Mouse (Mus musculus): Measurements from ENCODE around the gene Hs6st2.

Hs6st2 gene

DNA sequence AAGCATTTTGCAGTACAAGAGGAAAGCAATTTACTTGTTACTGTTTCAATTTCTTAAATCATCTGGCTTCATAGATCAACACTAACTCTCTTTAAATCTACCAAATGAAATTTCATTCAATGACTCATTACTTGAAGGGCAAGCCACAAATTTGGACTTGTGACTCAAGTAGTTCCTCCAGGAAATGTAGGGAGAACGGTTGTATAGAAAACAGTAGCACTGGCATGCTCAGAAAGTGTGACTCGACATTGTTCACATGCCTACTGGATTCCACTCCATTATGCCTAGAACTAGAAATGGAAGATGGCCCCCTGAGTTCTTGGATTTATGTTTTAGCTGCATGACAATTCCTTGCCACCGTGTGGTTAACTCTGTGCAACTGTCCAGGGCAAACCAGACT lies 100.0 kb downstream of the Hs6st2 start:
- DNase-seq, result no peak

- DNase-seq, result no peak
Observed at GRCm38 (mm10) chrX:51561880-51562279, 119.8 kb downstream of the Hs6st2 start.

DNA sequence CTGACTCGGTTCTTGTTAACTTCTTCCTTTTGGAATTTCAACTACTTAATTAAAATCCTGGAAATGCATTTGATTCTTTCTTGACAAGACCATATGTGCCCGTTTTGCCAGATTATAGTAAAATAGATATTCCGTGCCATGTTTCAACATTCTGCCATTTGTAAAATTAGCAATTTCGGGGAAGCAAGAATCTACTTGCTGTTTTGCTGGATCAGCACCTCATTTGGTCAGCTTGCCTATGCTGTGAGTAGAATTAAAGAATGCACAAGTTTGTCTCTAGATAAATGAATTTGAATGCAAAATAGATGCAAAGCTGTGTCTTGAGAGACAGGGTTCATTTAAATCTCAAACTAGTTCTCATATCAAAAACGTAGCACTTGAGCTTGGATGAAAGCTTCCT lies 142.0 kb downstream of the Hs6st2 start:
- DNase-seq, result no peak

DNA sequence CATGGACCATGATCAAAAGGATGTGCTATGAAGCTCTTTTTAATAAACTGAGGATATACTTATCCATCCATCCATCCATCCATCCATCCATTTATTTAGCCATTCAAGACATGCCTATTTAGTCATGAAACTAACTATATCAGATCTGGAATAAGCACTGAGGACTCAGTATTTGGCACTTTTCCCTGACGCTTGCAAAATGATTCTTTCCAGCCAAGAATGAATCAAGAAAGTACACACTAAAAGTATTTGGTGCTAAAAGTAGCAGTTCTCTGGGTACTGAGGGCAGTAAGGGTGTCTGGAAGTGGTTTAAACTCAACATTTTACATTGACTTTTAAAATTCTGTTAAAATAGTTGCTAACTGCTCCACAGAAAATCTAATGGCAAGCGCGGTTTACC lies 144.6 kb downstream of the Hs6st2 start:
- DNase-seq, result no peak

DNA sequence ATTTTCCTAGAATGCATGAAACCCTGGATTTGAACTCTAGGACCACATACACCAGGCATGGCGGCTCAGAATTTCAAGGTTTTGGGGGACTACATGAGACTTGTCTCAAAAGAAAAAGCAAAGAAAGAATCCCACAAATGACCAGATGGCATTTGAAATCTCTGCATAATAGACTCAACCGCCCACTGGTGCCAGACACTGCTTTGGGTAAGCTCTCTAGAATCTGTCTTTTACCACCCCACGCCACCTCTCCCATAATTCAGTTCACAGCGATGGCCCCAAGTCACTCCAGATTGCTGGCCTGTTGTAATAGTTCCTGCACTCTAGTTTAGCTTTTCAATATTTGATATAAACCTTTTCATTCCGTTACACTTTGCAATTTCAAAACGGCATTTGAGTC lies 146.4 kb downstream of the Hs6st2 start:
- DNase-seq, result no peak

- DNase-seq, result no peak
Observed at GRCm38 (mm10) chrX:51531136-51531535, 150.5 kb downstream of the Hs6st2 start.

- DNase-seq, result no peak
Observed at GRCm38 (mm10) chrX:51528601-51529000, 153.1 kb downstream of the Hs6st2 start.

- DNase-seq, result no peak
Observed at GRCm38 (mm10) chrX:51514831-51515230, 166.8 kb downstream of the Hs6st2 start.

DNA sequence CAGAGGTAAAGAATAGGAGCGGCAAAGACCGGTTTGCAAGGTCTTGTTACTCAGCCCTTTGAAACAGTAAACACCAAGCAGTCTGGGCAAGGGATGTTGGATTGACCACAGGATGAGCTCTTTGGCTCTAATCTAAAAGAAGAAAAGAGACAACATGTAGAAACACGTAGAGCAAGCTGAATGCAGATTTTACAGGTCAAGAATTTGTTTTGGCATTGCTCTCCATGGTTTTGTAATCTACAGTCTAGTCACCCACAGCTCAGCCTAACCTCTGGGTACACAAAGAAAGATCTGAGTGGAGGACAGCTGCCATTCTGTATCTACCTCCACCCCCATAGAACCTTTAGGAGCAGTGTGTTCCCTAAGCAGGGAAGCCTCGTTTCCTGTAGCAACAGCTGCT lies 175.1 kb downstream of the Hs6st2 start:
- no peak for DNase-seq

DNA sequence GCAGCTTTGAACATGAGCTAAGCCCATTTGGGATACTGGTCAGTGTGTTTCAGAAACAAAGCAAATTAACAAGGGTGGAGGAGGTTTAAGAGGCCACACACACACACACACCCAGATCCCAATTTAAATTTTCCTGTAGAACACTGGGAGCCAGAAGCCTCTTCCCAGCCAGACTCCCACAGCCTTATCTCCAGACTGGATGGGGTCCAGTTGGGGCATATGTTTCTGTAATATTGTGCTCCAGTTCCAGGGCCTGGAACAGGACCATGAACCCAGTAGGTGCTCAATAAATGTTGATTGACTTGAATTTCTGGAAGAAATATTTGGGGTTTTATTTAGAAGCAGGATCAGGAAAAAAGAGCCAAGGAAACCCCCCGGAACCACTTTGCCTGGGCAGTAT lies 176.0 kb downstream of the Hs6st2 start:
- no peak for DNase-seq

DNA sequence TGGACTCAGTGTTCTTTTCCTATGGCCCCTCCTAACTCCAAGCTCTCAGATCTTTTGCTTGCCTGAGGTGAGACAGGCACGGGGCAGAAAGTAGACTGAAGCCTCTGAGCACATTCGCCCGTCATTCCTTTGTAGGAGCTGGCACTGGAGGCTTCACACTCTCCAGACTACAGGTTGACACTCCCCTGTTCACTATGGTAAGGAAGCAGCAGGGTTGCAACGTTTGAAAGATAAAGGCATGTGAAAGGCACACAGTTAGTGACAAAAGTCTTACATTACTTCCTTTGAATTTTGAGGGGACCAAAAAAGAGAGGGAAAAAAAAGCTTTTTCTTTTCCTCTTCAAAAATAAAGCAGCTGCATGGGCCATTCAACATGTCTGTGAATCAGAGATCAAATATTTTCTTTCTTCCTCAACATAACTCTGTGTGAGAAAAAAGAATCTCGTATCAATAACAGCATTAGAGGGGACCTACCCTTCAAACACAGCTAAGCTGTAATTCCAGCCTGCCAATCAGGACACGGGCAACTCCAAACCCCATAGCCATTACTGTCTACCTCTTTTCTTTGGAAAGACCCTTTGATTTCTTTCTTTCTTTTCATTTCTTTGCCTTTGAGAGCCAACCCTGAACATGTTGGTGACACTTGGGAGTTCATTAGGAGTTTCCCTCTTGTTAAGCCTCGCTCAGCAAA lies 177.7 kb downstream of the Hs6st2 start:
- DNase-seq, result no peak

GRCm38 (mm10) chrX:51497831-51498230 lies 183.8 kb downstream of the Hs6st2 start:
- DNase-seq, result no peak

DNA sequence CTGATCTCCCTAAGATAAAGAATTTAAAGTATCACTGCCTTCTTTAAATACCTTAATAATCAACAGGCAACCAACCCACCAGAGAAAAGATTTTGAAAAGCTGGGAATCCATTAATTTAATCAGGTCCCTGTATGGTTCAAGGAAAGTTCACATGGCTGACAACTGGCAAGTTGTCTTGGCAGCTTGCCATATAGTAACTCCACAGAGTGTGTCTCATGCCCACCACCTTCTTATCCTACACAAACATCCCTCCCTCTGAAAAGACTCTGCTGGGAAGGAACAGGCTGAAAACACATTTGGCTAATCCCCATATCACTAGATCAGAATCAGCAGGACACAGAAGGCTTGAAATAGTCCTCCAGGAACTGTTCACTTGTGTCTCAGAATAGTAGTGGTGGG lies 193.3 kb downstream of the Hs6st2 start:
- DNase-seq, result no peak

- no peak for DNase-seq
Observed at GRCm38 (mm10) chrX:51469411-51469810, 212.2 kb downstream of the Hs6st2 start.

DNA sequence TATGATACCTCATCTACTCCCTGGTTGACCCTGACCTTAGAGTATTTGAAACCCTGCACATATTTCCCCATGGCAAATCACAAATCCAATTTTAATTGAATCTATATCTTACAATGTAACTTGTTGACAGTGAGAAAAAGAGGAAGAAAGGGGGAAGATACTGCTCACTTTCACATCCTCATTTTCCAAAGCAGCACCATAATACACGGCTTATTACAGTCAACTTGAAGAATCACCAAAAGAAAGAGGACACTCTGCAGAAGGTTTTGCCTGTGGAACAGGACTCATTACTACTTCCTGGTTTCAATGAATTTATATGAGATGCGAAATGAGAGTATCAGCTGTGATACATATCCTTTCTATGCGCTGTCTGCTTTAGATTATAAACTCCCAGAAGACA lies 220.2 kb downstream of the Hs6st2 start:
- DNase-seq, result no peak

DNA sequence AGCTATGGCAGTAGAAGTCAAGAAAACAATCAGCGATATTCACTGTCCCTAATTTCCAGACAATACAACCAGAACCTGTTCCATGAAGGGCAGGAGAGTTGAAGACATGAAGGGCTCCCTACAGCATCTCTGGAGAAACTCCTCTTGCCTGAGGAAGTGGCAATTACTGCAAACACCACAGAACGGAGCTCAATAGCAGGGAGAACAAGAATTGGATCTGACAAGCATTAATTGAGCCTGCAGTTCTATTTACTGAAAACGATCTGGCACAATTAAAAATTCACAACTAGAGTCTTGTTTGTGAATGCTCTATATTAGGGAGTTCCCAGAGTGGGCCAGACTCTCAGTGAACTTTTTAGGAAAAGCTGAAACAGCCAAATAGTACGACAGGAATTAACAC lies 238.3 kb downstream of the Hs6st2 start:
- no peak for DNase-seq

DNA sequence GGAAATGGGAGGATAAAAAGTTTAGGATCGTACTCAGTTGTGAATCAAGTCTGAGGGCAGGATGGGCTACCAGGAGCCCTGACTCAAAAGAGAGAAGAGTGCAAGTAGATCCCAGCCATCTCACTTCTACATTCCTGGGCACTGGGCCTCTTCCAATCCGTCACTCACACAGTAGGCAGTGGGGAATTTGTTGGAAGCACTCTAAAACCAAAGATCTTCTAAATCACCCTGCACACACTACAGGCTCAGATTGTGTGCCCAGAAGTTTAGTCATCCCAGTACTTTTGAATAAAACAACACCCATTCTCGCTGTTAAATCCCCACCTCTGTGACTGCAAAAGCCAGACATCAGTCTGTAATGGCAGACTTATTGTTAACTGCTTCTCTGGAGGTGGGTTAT lies 249.9 kb downstream of the Hs6st2 start:
- no peak for DNase-seq

DNA sequence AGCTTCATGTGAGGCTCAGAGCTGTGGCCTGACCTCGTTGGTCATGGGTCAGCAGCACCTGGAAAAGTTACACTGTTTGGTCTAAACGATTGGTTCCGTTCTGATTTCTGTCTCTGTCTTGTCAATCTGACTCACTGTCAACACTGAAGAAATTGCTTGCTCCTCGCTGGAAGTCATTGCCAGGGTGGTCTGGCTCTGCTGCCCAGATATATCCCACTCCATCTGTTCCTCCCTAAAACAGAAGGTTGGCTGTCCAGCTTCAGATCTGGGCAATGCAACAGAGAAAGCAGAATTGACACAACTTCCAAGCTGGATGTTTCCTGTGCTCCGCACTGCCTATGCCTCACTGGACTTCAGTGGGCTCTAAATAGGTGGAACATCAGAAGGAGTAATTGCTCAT lies 256.6 kb downstream of the Hs6st2 start:
- no peak for DNase-seq

GRCm38 (mm10) chrX:51410289-51410688 lies 271.4 kb downstream of the Hs6st2 start:
- no peak for DNase-seq

DNA sequence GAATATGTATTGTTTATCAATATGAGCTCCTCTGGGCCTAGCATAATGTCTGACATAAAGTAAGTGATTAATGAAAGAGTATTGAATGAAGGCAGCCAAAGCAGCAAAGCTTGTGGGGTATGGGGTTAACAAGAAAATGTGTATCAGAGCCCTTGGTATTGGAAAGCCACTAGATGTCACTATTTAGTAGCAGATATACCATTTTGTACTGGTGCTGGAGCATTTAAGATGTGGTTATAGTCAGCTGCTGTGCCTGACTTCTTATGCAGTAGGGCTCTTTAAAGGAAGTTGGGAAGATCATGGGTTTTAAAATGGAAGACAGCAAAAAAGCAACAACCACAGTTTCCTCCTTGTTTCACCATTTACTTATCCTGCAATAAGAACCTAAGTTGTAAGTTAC lies 284.2 kb downstream of the Hs6st2 start:
- no peak for DNase-seq

DNA sequence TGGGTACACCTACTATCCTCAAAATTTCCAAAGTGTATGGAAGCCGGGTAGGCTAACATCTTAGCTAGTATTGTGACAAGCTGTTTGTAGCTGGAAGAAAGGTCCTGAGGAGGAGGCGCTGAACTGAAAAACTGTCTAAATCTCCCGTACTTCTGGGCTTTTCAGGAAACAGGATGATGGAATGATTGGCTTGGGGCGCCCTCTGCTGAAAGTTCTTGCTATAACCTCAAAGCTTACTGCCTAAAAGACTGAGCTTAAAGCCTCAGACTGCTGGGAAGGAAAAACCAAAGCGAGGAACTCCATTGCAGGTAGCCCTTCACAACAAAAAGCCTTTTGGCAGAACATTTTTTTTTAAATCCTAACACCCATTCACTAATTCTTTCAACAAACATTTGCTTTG lies 307.0 kb downstream of the Hs6st2 start:
- DNase-seq, result peak; percentile 66

- no peak for DNase-seq
Observed at GRCm38 (mm10) chrX:51372477-51373239, 309.0 kb downstream of the Hs6st2 start.

- no peak for DNase-seq
Observed at GRCm38 (mm10) chrX:51349682-51350081, 332.0 kb downstream of the Hs6st2 start.

GRCm38 (mm10) chrX:51343595-51343994 lies 338.1 kb downstream of the Hs6st2 start:
- DNase-seq, result no peak

Measured in thymus, postnatal 25 days (tissue).